Mouse (Mus musculus) testis, postnatal 10 days (tissue): ENCODE results near the gene Aes.

ENCODE experiments used
- DNase-seq: peaks from one replicate; pipeline ENCODE4 v3.0.0; 2021; ENCODE audit warnings: low spot score

Aes gene

DNA sequence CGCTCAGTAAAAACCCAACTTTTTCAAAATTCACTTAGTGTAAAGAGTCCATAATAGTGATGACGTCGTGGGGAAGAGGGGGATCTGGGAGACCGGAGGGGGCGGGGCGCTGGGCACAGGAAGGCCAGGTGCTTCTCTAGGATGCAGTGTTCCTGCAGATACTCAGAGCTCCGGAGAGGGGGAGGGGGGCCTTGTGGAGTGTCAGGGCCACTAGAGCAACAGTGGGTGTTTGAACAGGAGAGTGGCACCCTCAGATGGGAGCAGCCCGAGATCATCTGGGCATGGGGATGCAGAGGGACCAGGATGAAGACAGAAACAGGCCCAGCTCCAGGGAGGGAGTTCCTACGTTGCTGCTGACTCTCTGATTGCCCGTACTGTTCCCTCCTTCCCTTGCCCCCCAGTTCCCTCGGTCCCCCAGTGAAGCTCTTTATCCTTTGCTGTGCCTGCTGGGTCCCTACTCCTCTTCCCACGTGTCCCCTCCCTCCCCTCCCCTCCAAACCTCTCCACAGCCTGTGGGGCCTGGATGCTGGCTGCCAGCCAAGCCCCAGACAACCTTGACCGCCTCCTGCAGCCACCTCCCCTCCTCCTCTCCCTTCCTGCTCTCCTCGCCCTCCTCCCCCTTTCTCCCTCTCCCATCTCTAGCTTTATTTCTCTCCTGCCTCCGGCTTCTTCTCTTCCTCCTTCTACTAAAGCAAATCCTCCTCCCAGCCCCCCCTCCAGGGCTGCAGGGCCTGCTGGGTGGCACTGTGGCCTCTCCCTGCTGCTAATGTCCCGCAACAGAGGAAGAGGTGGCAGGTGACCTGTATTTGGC, 9.3 kb downstream of the Aes start:
- peak; percentile 85 for DNase-seq

DNA sequence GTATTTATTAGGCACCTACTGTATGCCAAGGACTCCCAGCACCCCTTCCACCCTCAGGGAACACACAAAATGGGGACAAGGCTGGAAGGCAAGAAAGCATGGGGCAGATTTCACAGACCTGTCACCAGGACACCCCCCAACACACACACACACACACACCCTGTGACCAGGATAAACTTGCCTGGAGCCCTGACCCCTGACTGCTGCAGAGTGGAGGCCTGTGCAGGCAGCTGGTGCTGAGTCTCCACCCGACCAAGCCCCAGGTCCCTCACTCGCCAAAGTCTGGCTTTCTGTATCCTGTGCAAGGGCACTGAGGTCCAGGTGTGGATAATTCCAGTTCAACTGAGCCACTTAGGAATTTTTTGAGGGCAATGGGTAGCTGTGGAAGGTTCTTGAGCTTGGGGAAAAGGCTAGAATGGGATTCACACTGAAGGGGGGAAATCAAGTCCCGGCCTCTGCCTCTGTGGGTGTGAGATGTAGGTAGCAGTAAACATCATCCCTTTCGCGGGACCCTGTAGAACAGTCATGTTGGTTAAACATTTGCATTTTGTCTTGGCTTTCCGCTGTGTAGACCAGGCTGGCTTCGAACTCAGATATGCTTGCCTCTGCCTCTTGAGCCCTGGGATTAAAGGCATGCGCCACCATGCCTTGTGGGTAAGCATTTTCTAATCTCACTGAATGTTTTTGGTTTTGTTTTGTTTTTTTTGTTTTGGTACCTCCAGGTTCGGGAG, 10.4 kb downstream of the Aes start:
- DNase-seq, result no peak

DNA sequence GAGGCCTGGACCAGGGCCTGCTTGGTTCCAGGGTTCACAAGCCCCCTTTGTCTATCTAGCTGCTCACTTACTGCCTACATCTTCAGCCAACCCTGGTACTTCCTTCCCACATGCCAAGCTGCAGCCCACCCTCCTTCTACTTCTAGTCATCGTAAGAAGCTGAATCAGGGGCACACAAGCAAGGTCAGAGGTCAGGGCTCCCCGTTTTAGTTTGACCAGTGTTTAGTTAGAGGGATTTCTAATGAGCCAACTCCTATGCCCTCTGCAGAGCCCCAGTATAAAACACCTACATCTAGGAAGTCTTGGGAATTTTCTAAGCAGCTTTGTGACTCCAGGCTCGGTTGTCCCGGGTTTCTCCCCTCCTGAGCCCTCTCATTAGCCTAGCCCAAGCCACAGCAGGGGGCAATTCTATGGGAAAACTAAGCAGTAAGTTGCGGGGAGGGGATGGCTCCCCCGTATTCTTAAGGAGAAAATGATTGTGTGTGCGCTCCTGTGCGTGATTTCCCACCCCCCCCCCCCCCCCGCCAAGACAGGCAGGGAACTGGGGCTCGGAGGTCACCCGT, 11.0 kb downstream of the Aes start:
- DNase-seq, result no peak

DNA sequence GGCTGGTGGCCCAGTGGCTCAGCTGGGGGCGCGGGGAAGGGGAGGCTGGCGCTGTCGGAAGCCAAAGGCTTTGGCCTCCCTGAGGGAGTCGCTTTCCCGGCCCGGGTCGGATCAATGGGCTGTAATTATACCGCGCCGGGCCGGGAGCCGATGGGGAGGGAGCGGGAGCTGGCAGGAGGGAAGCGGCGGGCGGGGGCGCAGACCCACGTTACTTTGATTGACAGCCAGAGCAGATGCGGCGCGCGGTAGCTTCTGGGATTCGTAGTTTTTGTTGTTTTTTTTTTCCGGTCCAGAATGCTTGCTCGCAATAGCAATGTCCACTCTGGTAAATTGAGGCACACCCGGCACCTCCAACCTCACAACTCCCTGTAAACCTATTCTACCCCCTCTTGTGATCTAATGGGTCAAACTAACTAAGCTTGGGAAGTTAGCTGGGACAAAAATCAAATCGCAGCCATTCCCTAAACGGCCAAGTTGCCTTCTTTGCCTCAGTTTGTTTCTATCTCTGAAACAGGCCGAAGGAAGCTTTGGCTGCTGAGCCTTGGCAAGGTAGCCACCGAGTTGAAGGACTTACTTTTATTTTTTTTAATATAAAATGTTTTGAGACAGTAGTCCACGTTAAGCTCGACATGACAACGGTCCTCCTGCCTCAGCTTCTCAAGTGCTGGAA, 11.7 kb downstream of the Aes start:
- peak; percentile 96 for DNase-seq

GRCm38 (mm10) chr10:81571501-81571876, 12.2 kb downstream of the Aes start:
- DNase-seq, result peak; percentile 97

GRCm38 (mm10) chr10:81572133-81572671, 12.9 kb downstream of the Aes start:
- DNase-seq, result peak; percentile 62

DNA sequence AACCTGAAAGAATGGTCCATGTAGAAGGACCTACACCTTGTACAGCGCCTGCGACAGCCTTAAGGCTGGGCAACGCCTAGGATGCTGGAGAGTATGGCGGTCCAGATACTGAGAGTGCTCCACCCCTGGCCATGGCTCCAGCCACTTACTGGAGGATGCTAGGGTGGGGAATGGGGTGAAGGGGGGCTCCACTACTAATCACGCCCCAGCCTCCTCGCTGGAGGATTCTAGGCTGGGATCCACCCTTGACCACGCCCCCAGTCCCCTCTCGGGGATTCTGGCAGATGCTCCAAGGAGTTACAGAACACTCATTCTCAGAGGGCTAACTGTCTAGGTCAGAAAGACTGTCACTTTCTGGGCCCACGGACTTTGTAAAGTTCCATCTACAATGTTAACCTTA, 13.7 kb downstream of the Aes start:
- DNase-seq, result peak; percentile 85

DNA sequence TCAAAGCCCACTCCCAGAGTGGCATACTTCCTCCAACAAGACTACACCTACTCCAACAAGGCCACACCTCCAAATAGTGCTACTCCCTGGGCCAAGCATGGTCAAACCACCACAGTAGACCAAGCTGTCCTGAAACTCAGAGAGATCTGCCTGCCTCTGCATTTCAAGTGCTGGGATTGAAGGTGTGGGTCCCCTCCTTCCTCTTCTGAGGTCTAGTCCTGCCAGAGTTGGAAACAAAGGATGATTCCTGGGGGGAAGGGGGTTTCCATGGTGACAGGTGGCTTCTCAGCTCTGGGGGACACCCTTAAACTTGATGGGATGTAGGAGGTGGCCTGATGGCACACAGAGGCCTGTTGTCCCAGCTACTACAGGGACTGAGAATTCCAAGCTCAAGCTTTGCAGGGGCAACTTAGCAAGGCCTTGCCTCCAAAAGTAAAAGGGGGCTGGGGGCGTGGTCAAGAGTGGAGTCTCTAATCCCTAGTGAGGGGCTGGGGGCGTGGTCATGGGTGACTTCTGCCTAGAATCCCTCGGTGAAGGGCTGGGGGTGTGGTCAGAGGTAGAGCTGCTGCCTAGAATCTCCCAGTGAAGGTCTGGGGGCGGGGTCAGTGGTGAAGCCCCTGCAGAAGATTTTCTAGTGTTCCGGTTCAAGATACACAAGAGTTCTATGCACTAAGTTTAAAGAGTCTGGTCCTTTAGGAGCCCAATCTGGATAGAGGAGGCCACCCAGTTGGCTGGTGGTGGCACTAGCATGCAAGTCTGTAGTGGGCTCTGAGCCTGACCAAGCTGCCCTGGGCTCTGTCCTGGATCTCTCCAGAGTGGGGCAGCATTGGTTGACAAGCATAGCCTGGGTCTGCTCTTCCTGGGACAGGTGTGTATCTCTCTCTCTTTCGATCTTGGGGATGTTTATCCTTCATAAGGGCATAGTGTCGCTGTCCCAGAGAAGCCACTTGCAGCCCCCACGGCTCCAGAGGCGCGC, 15.1 kb downstream of the Aes start, which contains the start of gene Tle2:
TSS of gene Tle2 (plus strand) at position 481 of the 976 bp plus-strand sequence.
- peak; percentile 82 for DNase-seq

GRCm38 (mm10) chr10:81575208-81575631, 15.9 kb downstream of the Aes start:
- peak; percentile 68 for DNase-seq

DNA sequence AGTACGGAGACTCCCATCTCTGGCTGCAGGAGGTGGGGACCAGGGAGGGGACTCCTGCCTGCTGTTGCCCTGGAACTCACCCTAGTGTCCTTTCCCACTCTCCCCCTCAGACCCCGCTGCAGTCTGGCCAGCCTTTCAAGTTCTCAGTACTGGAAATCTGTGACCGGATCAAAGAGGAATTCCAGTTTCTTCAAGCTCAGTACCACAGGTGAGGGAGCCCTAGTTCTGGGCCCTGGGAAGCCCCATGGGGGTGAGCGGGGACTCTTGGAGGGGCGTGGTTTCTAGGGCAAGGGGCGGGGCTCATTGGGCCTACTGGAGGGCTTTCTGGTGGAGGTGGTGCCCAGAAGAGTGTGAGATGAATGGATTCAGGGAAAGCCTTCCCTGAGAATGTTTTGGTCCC, 16.4 kb downstream of the Aes start:
- DNase-seq, result no peak

DNA sequence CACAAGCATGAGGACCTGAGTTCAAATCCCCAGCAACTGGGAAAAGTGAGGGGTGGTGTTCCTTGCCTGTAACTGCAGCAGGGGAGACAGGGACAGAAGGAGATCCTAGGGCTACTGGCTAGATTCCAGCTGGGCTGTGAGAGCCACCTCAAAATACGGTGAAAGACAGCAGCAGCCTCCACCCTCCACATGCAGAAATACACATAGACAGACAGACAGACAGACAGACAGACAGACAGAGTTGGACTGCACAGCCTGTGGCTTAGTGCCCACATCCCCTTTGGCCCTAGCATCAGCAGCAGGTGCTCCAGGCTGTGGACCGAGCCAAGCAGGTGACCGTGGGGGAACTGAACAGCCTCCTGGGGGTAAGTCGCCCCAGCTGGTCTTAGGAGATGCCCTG, 20.7 kb downstream of the Aes start:
- no peak for DNase-seq

DNA sequence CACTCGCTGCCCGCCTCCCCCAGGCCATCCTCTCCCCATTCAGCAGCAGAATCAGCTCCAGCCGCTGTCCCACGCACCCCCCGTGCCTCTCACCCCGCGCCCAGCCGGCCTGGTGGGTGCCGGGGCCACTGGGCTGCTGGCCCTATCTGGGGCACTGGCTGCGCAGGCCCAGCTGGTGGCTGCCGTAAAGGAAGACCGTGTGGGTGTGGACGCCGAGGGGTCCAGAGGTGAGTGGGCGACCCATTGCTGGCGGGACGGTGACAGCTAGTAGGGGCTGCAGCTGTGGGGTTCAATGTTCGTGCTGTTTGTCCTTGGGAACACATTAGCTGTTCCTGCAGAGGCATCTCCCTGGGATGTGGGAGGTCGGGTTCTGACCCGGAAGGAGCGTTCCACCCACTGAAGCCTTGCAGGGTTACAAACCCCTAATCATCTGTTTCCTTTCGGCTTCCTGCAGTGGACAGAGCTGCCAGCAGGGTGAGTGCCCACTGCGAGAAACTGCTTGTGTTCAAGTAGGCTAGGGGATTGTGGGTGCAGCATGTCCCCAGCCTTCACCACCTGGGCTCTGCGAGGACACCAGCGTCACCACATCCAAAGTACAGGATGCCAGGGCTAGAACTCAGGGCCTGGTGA, 21.3 kb downstream of the Aes start:
- DNase-seq, result peak; percentile 64

DNA sequence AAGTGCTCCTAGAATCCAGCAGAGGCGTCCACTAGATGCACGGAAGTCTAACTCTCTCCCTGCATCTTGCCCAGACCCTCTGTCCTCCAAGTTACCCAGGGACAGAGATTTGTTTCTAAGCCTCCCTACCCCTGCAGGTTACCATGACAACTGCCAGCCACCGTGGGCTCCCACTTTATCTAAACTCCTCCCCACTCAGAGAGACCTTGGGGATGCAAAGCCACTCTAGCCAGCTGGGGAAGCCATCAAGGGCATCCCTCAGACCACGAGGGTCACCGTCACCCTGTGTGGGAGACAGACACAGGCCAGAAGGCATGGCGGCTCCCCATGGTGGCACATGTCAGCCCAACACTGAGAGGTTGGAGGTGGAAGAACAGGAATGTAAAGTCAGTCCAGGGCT, 24.1 kb downstream of the Aes start:
- no peak for DNase-seq

- DNase-seq, result no peak
Measured at GRCm38 (mm10) chr10:81588739-81589138, 29.5 kb downstream of the Aes start.

GRCm38 (mm10) chr10:81591846-81592245, 32.6 kb downstream of the Aes start:
- DNase-seq, result no peak

GRCm38 (mm10) chr10:81592631-81593030, 33.3 kb downstream of the Aes start:
- no peak for DNase-seq

DNA sequence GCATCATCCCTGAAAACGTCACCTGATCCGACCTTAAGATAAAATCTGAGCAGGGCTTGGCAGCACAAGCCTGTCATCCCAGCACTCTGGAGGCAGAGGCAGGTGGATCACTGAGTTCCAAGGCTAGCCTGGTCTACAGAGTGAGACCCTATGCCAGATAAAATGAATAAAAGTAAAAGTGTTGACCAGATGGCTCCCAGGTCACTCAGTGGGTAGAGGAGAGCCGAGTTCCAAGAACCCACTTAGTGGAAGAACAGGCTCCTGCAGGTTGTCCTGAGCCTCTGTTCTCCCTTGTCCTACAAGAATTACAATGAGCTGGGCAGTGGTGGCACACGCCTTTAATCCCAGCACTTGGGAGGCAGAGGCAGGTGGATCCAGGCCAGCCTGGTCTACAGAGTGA, 33.9 kb downstream of the Aes start:
- no peak for DNase-seq

- no peak for DNase-seq
Measured at GRCm38 (mm10) chr10:81593935-81594334, 34.6 kb downstream of the Aes start.

DNA sequence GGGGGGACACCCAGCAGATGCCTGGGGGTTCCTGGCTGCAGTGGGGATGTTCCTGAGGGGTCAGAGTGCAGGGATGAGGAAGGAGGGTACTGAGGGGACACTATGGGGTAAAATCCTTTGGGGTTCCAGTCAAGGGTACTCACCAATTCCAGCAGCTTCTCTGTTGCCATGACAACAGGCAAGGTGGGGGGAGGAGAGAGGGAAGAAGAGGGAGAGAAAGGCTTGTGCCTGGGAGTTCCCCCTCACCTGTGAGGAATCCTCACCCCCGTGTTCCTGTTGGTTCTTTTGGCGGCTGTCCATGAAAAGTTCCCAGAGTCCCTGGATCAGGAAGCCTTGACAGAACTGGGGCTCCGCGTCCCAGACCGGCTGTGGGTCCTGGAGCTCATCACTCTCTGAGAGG, 36.3 kb downstream of the Aes start:
- DNase-seq, result no peak

GRCm38 (mm10) chr10:81596611-81597010, 37.3 kb downstream of the Aes start:
- DNase-seq, result no peak
